Mouse (Mus musculus) testis, adult 2 months (tissue): ENCODE results near the gene Pecam1.

ENCODE experiments used
- CTCF ChIP-seq: fragments of 200-500 bp; IDR thresholded peaks from 2 replicates; pipeline ENCODE4 v1.5.1; 2012; ENCODE audit warnings: low read depth, mild to moderate bottlenecking, inconsistent platforms, low read length, moderate library complexity; ENCODE audit not compliant: control insufficient read depth, insufficient read depth, insufficient replicate concordance
- POLR2A ChIP-seq: fragments of 200-500 bp; IDR thresholded peaks from 2 replicates; pipeline ENCODE4 v1.6.1; 2012; ENCODE audit warnings: low read depth, mild to moderate bottlenecking, inconsistent platforms, low read length, moderate library complexity; ENCODE audit not compliant: control insufficient read depth

DNA sequence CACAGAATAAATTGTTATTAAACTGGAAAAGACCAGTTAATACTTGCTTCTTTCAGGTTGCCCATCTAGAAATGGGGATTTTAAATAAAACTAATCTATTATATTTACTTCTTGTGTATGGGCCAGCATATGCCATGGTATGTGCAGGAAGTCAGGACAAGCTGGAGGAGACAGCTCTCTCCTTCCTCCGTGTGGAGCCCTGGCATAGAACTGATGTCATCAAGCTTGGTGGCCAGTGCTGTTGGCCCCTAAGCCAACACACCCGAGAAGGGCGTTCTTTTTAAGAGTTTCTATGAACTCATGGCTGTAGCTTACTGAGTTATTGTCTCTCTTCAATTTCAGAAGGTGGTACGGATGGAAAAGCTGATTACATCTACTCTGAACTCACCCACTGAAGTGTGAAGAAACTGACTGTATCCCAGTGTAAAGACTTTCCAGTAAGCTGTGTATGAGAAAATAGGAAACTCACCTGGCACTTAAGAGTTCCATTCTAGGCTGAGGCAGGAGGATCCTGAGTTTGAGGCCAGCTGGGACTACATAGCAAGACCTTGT, 16.3 kb upstream of the Pecam1 start:
- no peak for TF ChIP-seq CTCF
- no peak for TF ChIP-seq POLR2A
